Mouse (Mus musculus) liver, embryonic 12.5 days (tissue): Measurements from ENCODE around the gene Dhx15. TPM values are rescaled to one million over a fixed set of nuclear protein-coding genes. Genes with fewer than 3 reads are reported as not detected.
A peak's percentile ranks its signal among the peaks of the same experiment; 100 is the strongest.

Experiments used
- ATAC-seq: fragments of 200-750 bp; cut with Nextera tagmentation; 2 replicates; pipeline ENCODE4 v1.8.0; 2017; ENCODE audit warnings: moderate number of reproducible peaks, mild to moderate bottlenecking, moderate library complexity
- H3K27ac ChIP-seq: fragments of 300-500 bp; sonication (generic); 2 replicates; pipeline ENCODE4 v1.5.1; 2016; ENCODE audit warnings: mild to moderate bottlenecking
- H3K27me3 ChIP-seq: fragments of 300-500 bp; sonication (generic); replicated peaks from 2 replicates; pipeline ENCODE4 v1.6.1; 2016; ENCODE audit warnings: mild to moderate bottlenecking, moderate library complexity
- H3K36me3 ChIP-seq: fragments of 300-500 bp; sonication (generic); 2 replicates; pipeline ENCODE4 v1.6.1; 2016; ENCODE audit warnings: mild to moderate bottlenecking, moderate library complexity
- H3K4me1 ChIP-seq: fragments of 300-500 bp; sonication (generic); 2 replicates; pipeline ENCODE4 v1.6.1; 2016
- H3K4me2 ChIP-seq: fragments of 300-500 bp; sonication (generic); 2 replicates; pipeline ENCODE4 v1.6.1; 2016; ENCODE audit warnings: mild to moderate bottlenecking, moderate library complexity
- H3K4me3 ChIP-seq: fragments of 300-500 bp; sonication (generic); 2 replicates; pipeline ENCODE4 v1.5.1; 2016; ENCODE audit warnings: mild to moderate bottlenecking, moderate library complexity
- H3K9ac ChIP-seq: fragments of 300-500 bp; sonication (generic); 2 replicates; pipeline ENCODE4 v1.6.1; 2016; ENCODE audit warnings: mild to moderate bottlenecking, moderate library complexity
- H3K9me3 ChIP-seq: fragments of 300-500 bp; sonication (generic); replicated peaks from 2 replicates; pipeline ENCODE4 v1.6.1; 2016; ENCODE audit warnings: mild to moderate bottlenecking, moderate library complexity
- WGBS: fragments of 180-500 bp; shearing (Covaris S2); methylation state at CpG from one replicate; pipeline ENCODE4 v1.1.7; 2016; ENCODE audit not compliant: insufficient replicate concordance; 5-methylcytosine and 5-hydroxymethylcytosine counted together
- microRNA-seq: library from miRNA; unstranded; fragments of <30 nt; microRNA quantifications from one replicate; pipeline ENCODE4, GENCODE M21; 2017
- polyA plus RNA-seq: library from polyadenylated mRNA; unstranded; fragments of >200 nt; fragmentation: Nextera tagmentation; extraction: Ambion mirVana; gene quantifications from 2 replicates; pipeline ENCODE4 v1.2.1, GENCODE M21; 2016

The Dhx15 gene
- polyA plus RNA-seq, 1 experiment from 2014 or later, result 118 TPM

DNA sequence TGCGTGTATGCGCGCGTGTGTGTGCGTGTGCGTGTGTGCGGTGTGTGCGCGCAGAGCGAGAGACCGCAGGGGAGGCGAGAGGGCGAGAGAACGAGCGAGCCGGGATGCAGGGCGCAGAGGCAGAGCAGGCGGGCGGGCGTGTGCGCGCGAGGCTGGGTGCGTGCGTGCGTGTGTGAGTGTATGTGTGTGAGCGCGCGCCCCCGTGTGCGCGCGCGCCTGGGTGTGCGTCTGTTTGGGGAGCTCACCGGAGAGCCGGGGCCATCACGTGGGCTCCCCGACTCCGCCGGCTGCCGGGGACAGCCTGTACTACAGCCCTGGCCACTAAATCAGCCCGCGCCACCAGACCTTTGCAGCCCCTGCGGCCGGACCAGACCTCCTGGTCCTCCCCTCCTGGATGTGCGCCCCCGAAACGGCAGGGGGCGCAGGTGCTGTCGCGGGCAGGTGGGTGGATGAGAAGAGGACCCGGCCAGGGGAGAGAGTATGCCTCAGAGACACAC lies 74.4 kb downstream of the Dhx15 start:
- peak; percentile 68 for ATAC-seq
- H3K9me3 ChIP-seq, result no peaks in the 10 kb centered on the region
- peak overlapping the region; percentile 83 for H3K4me2 ChIP-seq
- peaks cover 82% of the 10 kb centered on the region for H3K27me3 ChIP-seq
- 0% methylated on average over 22 of the region's 53 CpGs for WGBS
- H3K27ac ChIP-seq, result no peak overlapping the region
- H3K4me1 ChIP-seq, result peaks cover 28% of the 10 kb centered on the region; the same call in 1 of the 2 replicates
- no peak overlapping the region for H3K9ac ChIP-seq
- H3K36me3 ChIP-seq, result no peaks in the 10 kb centered on the region
- H3K4me3 ChIP-seq, result peak overlapping the region; percentile 62

DNA sequence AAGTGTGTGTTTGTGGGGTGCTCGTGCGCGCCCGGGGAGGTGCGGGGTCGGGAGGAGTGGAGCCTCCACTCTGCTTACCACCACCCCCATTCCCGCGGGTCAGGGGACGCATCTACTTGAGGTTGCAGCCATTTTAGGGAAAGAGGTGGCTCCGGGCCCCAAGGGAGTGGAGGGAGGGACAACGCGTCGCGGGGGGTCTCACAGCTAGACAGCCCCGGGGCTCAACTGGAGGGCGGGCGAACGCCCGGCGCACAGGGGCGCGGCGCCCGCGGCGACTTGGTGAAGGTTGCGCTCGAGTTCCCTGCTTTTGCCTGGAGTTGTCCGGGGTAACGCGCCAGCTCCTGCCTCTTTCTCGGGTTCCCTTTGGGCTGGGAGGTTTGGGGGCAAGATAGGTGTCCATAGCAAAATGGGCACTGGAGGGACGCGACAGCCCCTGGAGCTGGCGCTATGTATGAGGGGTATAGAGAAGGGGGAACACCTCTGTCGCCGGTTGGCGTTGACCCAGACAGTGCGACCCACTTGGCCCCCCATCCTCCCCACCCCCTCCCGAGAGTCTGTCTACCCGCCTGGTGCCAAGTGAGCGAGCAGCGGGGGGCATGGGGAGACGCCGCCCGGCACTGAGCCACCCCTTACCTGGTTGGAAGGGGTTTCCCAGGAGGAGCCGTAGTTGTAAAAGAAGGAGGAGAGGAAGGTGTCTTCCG lies 75.4 kb downstream of the Dhx15 start:
- Histone ChIP-seq H3K9ac (no peak overlapping the region), H3K27ac (no peak overlapping the region), H3K36me3 (no peaks in the 10 kb centered on the region), H3K4me2 (peak overlapping the region; percentile 83), H3K4me1 (peaks cover 28% of the 10 kb centered on the region; the same call in 1 of the 2 replicates), H3K4me3 (peak overlapping the region; percentile 62), H3K9me3 (no peaks in the 10 kb centered on the region), H3K27me3 (peaks cover 87% of the 10 kb centered on the region)
- ATAC-seq, result 0 out of 2 replicates have a peak, but pooled peaks have one; percentile 14
- under 1% methylated on average over 48 of the region's 48 CpGs for WGBS

DNA sequence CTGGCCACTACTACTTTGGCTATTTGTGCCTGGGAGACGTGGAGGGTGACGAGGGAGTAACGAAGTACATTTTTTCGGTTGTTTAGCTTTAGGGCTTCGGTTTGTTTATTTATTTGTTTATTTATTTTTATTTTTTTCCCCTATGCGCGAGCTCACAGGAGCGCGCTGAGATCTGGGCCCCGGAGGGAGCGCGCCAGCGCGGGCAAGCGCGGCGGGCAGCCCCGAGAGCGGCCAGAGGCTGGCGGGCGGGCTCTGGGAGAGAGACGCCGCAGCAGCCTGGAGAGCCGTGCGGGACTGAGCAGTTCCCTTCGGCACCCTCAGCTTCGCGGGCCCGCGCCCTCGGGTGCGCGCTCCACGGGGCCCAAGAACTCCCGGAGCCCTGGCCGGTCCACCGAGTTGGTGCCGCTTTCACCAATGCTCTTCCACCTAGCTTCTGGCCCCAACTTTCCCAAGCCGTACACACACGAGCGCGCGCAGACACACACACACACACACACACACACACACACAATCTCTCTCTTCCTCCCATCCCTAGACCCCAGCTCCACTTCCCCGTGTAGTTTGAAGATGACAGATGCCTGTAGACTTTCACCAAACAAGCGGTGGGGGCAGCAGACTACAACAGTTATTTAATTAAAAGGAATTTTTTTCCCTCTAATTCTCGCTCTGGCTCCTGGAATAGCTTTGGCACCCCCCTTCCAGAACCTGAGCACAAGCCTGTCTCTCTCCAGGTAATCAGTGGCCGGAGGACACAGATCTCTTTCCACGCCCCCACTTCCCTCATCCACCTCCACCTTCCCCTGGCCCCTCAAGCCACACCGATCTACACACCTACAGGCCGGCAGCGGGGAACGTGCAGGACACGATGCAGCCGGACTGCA lies 76.2 kb downstream of the Dhx15 start:
- Histone ChIP-seq H3K27me3 (peaks cover 93% of the 10 kb centered on the region), H3K9me3 (no peaks in the 10 kb centered on the region), H3K9ac (no peak overlapping the region), H3K36me3 (no peaks in the 10 kb centered on the region), H3K4me1 (peaks cover 28% of the 10 kb centered on the region; the same call in 1 of the 2 replicates), H3K4me2 (peak overlapping the region; percentile 83), H3K4me3 (peak overlapping the region; percentile 62), H3K27ac (no peak overlapping the region)
- 0 out of 2 replicates have a peak, but pooled peaks have one; percentile 16 for ATAC-seq
- whole genome bisulfite sequencing, result under 1% methylated on average over 54 of the region's 54 CpGs

DNA sequence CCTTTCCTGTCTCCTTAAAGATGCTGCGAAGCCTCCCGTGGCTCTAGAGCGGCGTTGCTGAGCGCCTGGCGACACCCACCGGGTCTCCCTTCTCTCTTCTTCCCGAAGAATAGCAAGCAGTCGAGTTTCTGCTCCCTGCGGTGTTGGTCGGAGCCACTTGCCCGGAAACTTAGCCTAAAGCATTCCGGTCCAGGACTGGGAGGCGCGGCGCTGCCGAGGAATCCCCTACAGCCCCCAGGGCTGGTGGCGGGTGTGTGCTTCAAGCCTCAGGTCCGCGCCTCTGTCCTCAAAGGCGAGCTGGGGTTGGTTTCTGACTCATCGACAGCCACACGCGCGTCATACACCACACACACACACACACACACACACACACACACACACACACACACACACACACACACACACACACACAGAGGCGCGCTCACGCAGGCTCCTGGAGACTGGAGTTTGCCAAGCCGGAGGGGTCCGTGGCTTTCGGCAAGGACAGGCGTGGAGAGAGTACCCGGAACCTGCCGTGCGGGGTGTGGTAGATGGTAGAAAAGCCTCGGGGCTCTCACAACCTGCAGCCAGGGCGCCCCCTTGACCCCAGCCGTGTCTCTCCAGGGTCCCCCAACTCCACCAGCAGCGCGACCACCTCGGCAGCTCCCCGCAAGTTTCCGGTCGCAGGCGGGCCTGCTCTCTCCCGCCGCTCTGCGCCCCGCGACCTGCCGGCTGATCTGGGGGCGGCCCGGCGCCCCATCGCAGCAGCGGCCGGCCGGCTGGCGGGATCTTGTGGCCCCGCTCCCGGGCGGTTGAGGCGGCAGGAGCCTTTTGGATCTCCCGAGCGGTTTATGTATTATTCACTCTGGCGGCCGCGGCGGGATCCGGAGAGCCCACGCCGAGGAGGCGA lies 77.1 kb downstream of the Dhx15 start:
- Histone ChIP-seq H3K4me3 (peak overlapping the region; percentile 62), H3K27ac (no peak overlapping the region), H3K4me2 (peak overlapping the region; percentile 83), H3K9ac (no peak overlapping the region), H3K4me1 (peaks cover 28% of the 10 kb centered on the region; the same call in 1 of the 2 replicates), H3K27me3 (peaks cover 90% of the 10 kb centered on the region), H3K36me3 (no peaks in the 10 kb centered on the region), H3K9me3 (no peaks in the 10 kb centered on the region)
- WGBS, result under 1% methylated on average over 69 of the region's 73 CpGs
- no peak for ATAC-seq

DNA sequence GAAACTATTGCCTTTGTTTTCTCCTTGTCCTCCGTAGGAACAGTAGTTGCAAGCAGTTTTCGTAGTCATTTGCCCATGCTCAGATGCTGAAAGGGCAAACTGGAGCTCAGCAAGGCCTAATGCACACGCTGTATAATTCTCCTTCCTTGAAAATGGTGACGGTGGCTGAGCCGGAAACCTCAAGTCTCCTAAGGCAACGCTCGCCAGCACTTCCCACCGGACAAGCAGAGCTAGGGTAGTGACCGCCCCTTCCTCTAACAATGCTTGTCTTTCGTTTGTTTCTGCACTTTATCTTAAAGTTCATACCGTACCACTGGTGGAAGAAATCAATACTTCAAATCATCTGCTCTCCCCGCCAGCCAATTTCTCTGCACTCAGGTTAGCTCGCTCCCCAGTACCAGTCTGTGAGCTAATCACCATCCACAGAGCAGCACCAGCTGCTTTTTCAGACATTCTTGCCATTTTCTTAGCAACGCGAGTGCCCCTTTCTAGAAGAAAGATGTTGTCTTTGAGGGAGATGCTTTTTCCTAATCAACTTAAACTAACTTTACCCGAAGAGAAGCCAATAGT lies 78.0 kb downstream of the Dhx15 start:
- Histone ChIP-seq H3K9ac (no peak overlapping the region), H3K27me3 (peaks cover 87% of the 10 kb centered on the region), H3K4me1 (peaks cover 28% of the 10 kb centered on the region; the same call in 1 of the 2 replicates), H3K4me3 (0 out of 2 replicates have a peak overlapping the region, but pooled peaks have one; percentile 62), H3K4me2 (peak overlapping the region; percentile 83), H3K27ac (no peak overlapping the region), H3K9me3 (no peaks in the 10 kb centered on the region), H3K36me3 (no peaks in the 10 kb centered on the region)
- WGBS, result 4% methylated on average over 16 of the region's 16 CpGs
- no peak for ATAC-seq

DNA sequence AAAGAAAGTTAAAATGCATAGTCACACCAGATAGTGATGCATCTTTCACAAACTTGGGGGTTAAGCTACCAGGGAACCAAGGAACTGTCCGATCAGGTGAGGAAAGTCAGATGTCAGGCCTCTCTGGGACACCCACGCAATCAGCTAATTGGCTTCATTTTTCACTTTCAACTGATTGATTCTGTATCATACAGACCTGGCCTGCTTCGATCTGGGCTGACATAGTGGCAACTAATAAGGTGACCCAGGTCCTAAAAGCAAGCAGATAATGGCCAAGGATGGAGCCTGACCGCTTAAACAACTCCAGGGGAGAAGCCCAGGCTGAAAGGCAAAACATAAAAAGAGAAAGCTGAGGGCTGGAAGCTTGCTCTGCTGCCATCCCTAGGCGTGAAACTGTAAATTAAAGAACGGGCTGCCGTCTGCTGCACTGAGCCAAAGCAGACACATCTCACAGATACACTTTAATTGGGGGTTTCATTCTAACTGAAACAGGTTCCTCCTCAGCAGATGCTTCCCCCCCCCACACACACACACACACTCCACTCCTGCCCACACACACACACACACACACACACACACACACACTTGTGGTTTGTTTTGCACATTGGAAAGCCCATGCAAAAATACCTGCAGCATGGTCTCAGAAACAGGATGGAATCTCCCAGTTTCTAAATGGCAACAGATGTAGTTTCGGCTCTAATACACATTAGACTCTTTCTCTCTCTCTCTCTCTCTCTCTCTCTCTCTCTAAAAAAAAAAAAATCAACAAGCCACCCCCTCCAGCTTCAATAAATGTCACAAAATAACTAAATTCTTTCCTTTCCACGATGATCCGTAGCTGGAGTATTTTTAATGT lies 79.3 kb downstream of the Dhx15 start:
- Histone ChIP-seq H3K4me3 (no peak overlapping the region), H3K27ac (no peak overlapping the region), H3K36me3 (no peaks in the 10 kb centered on the region), H3K4me2 (no peak overlapping the region), H3K4me1 (peaks cover 24% of the 10 kb centered on the region; the same call in 1 of the 2 replicates), H3K27me3 (peaks cover 83% of the 10 kb centered on the region), H3K9ac (no peak overlapping the region), H3K9me3 (no peaks in the 10 kb centered on the region)
- WGBS, result 66% methylated on average over 10 of the region's 10 CpGs
- ATAC-seq, result no peak

Small RNA genes within 50 kb of the gene (microRNA-seq; reads per million reads assigned to microRNA genes)
- gene Mir6417, result not detected

Other genes with a start within 250 kb of the Dhx15 start
- gene Sod3, start 173.3 kb upstream of the Dhx15 start, polyA plus RNA-seq, result 1.9 and 2.0 TPM in 2 replicates